Mouse (Mus musculus) forebrain, embryonic 14.5 days (tissue): ENCODE measurements at regions not wholly inside any gene's neighbourhood (a gene's known extent, or its start where the extent isn't known, plus 50 kb on each side); places are given as distances from the start of the nearest gene placed in this dataset.
"Not testable (repeated sequence)": the region's sequence is repeated elsewhere in the genome, so short reads cannot be mapped to it uniquely, and the experiment has no call there.

Source experiments
- ATAC-seq: fragments of 200-750 bp; cut with Nextera tagmentation; 2 replicates; pipeline ENCODE4 v1.8.0; 2017; ENCODE audit warnings: mild to moderate bottlenecking, moderate library complexity
- DNase-seq: peaks from one replicate; pipeline ENCODE4 v3.0.0-alpha.2; 2015; ENCODE audit warnings: low spot score
- H3K27ac ChIP-seq: fragments of 300-500 bp; sonication (generic); 2 replicates; pipeline ENCODE4 v1.5.1; 2014; ENCODE audit warnings: low read depth, mild to moderate bottlenecking, control low read depth, low read length, moderate library complexity
- H3K27me3 ChIP-seq: fragments of 300-500 bp; sonication (generic); replicated peaks from 2 replicates; pipeline ENCODE4 v1.6.1; 2014; ENCODE audit warnings: low read length, control low read depth, mixed read lengths; ENCODE audit not compliant: control insufficient read depth, insufficient read depth
- H3K36me3 ChIP-seq: fragments of 300-500 bp; sonication (generic); 2 replicates; pipeline ENCODE4 v1.6.1; 2014; ENCODE audit warnings: low read length, control low read depth; ENCODE audit not compliant: control insufficient read depth, insufficient read depth
- H3K4me1 ChIP-seq: fragments of 300-500 bp; sonication (generic); 2 replicates; pipeline ENCODE4 v1.6.1; 2014; ENCODE audit warnings: antibody characterized with exemption, low read length, control low read depth; ENCODE audit not compliant: control insufficient read depth, insufficient read depth
- H3K4me2 ChIP-seq: fragments of 300-500 bp; sonication (generic); 2 replicates; pipeline ENCODE4 v1.6.1; 2014; ENCODE audit warnings: mild to moderate bottlenecking, control low read depth, low read length
- H3K4me3 ChIP-seq: fragments of 300-500 bp; sonication (generic); 2 replicates; pipeline ENCODE4 v1.5.1; 2014; ENCODE audit warnings: low read depth, low read length, control low read depth
- H3K9ac ChIP-seq: fragments of 300-500 bp; sonication (generic); 2 replicates; pipeline ENCODE4 v1.6.1; 2014; ENCODE audit warnings: mild to moderate bottlenecking, low read length, control low read depth, moderate library complexity
- H3K9me3 ChIP-seq: fragments of 300-500 bp; sonication (generic); replicated peaks from 2 replicates; pipeline ENCODE4 v1.6.1; 2016; ENCODE audit warnings: low read length, control low read depth, mixed read lengths; ENCODE audit not compliant: control insufficient read depth
- WGBS: fragments of 180-500 bp; shearing (Covaris S2); extraction: QIAGEN DNeasy Blood & Tissue Kit; methylation state at CpG from one replicate; pipeline ENCODE4 v1.1.7; 2014; 5-methylcytosine and 5-hydroxymethylcytosine counted together

DNA sequence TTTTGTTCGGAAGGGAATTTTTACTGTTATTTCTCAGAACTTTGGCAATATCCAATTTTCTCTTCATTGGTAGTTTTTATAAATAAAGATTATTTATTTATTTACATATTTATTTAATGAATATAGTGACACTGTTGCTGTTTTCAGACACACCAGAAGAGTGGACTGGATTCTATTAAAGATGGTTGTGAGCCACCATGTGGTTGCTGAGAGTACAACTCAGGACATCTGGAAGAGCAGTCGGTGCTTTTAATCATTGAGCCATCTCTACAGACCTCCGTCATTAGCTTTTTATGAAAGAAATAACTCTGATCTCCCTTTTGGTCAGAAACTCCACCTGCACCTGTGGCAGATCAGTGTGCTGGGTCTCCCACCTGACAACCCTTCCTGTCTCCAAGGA lies 59.4 kb upstream of the Scaf8 start:
- H3K27me3 ChIP-seq, H3K9ac ChIP-seq, H3K4me1 ChIP-seq, H3K4me3 ChIP-seq, H3K27ac ChIP-seq, ATAC-seq, H3K9me3 ChIP-seq, H3K4me2 ChIP-seq, DNase-seq, H3K36me3 ChIP-seq: not testable (repeated sequence)
- WGBS: 87% methylated on average over 3 of the region's 3 CpGs

DNA sequence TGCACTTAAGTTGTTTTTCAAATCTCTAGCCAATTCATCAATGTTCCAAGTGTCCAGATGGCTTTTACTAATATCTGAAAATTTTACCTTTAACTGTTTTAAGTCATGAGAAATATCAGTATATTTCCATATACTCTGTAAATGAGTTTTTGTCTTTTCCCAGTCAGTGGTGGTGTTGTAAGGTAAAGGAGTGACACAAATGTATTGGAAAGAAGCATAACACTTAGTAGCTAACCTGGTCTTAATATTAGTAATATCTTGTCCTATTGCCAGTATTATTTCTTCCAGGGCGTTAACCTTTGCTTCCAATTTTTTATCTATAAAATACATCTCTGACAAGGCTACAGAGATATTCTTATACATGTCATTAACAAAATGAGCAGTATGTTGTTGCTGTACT lies 51.4 kb upstream of the Scaf8 start:
- peaks cover 13% of the 10 kb centered on the region; the same call in 1 of the 2 replicates for H3K9me3 ChIP-seq
- ATAC-seq, H3K9ac ChIP-seq, DNase-seq, H3K4me2 ChIP-seq, H3K36me3 ChIP-seq, H3K27ac ChIP-seq, H3K4me3 ChIP-seq, H3K27me3 ChIP-seq, H3K4me1 ChIP-seq: not testable (repeated sequence)
- 85% methylated on average over 1 of the region's 1 CpGs for WGBS
